Comparison of ENCODE assay signal across 15 mouse cellular contexts in genomic region chr1:36847276-36847675, GRCm38 (mm10).
"Had no signal": no experiment of that assay in that cellular context is flagged by ENCODE, and none has a peak within 500 bp of the region (broad histone marks: within the 10 kb centered on the region; RNA-seq: fewer than 3 reads in every experiment).

No protein-coding gene starts in this region.

- H3K27me3 ChIP-seq: kidney, embryonic 15.5 days; limb, embryonic 15.5 days; liver, embryonic 12.5 days; megakaryocyte, embryonic 14.5 days; midbrain, embryonic 15.5 days; neural tube, embryonic 12.5 days had no signal

- H3K4me2 ChIP-seq: kidney, embryonic 15.5 days; limb, embryonic 15.5 days; liver, embryonic 12.5 days; lung, embryonic 14.5 days; midbrain, embryonic 11.5 days; midbrain, embryonic 15.5 days; neural tube, embryonic 12.5 days had no signal

- H3K9ac ChIP-seq: kidney, embryonic 15.5 days; limb, embryonic 15.5 days; liver, embryonic 12.5 days; lung, embryonic 14.5 days; midbrain, embryonic 15.5 days; neural tube, embryonic 12.5 days had no signal

- H3K27ac ChIP-seq: kidney, embryonic 15.5 days; left cerebral cortex, adult 2 months; limb, embryonic 15.5 days; liver, embryonic 12.5 days; macrophage; midbrain, embryonic 15.5 days; neural tube, embryonic 12.5 days had no signal

- H3K4me3 ChIP-seq: kidney, embryonic 15.5 days; left cerebral cortex, adult 2 months; limb, embryonic 15.5 days; liver, embryonic 12.5 days; megakaryocyte, embryonic 14.5 days; midbrain, embryonic 15.5 days; neural tube, embryonic 12.5 days had no signal

- DNase-seq: kidney, postnatal 14 days; lung, embryonic 14.5 days; lung, postnatal 14 days; spleen, adult 18-20 months; thymus, adult 2 months; thymus, postnatal 25 days had no signal

- H3K4me1 ChIP-seq: limb, embryonic 15.5 days; midbrain, embryonic 15.5 days had no signal

- H3K9me3 ChIP-seq: kidney, embryonic 15.5 days; limb, embryonic 15.5 days; liver, embryonic 12.5 days; megakaryocyte, embryonic 14.5 days; midbrain, embryonic 15.5 days; neural tube, embryonic 12.5 days had no signal

- ATAC-seq: liver, embryonic 12.5 days; midbrain, embryonic 15.5 days had no signal

- H3K36me3 ChIP-seq: limb, embryonic 15.5 days; midbrain, embryonic 15.5 days; neural tube, embryonic 12.5 days had no signal
